Mouse (Mus musculus) neural tube, embryonic 11.5 days (tissue): ENCODE data around the gene Extl1. TPM values are rescaled to one million over a fixed set of nuclear protein-coding genes. Genes with fewer than 3 reads are reported as not detected.
A peak's percentile ranks its signal among the peaks of the same experiment; 100 is the strongest.

Source experiments
- ATAC-seq: fragments of 200-750 bp; cut with Nextera tagmentation; 2 replicates; pipeline ENCODE4 v1.8.0; 2017; ENCODE audit warnings: moderate number of reproducible peaks, mild to moderate bottlenecking, moderate TSS enrichment, moderate library complexity; ENCODE audit not compliant: insufficient read depth, low FRiP score, low TSS enrichment
- DNase-seq: peaks from one replicate; pipeline ENCODE4 v3.0.0-alpha.2; 2015; ENCODE audit warnings: low spot score
- H3K27ac ChIP-seq: fragments of 300-500 bp; sonication (generic); 2 replicates; pipeline ENCODE4 v1.5.1; 2014; ENCODE audit warnings: low read depth, mild to moderate bottlenecking, low read length
- H3K27me3 ChIP-seq: fragments of 300-500 bp; sonication (generic); 2 replicates; pipeline ENCODE4 v1.6.1; 2014; ENCODE audit warnings: mild to moderate bottlenecking, low read length, mixed read lengths; ENCODE audit not compliant: control insufficient read depth, insufficient read depth
- H3K36me3 ChIP-seq: fragments of 300-500 bp; sonication (generic); 2 replicates; pipeline ENCODE4 v1.6.1; 2014; ENCODE audit warnings: mild to moderate bottlenecking, low read length, moderate library complexity, mixed read lengths; ENCODE audit not compliant: control insufficient read depth, insufficient read depth
- H3K4me1 ChIP-seq: fragments of 300-500 bp; sonication (generic); 2 replicates; pipeline ENCODE4 v1.6.1; 2014; ENCODE audit warnings: low read length, mixed read lengths; ENCODE audit not compliant: control insufficient read depth, insufficient read depth
- H3K4me2 ChIP-seq: fragments of 300-500 bp; sonication (generic); 2 replicates; pipeline ENCODE4 v1.6.1; 2014; ENCODE audit warnings: low read depth, mild to moderate bottlenecking, moderate library complexity
- H3K4me3 ChIP-seq: fragments of 300-500 bp; sonication (generic); 2 replicates; pipeline ENCODE4 v1.5.1; 2014; ENCODE audit warnings: low read depth, low read length
- H3K9ac ChIP-seq: fragments of 300-500 bp; sonication (generic); 2 replicates; pipeline ENCODE4 v1.6.1; 2014; ENCODE audit warnings: mild to moderate bottlenecking, low read length
- H3K9me3 ChIP-seq: fragments of 300-500 bp; sonication (generic); 2 replicates; pipeline ENCODE4 v1.6.1; 2016; ENCODE audit warnings: low read length; ENCODE audit not compliant: control insufficient read depth
- WGBS: fragments of 180-500 bp; shearing (Covaris S2); extraction: QIAGEN DNeasy Blood & Tissue Kit; methylation state at CpG from one replicate; pipeline ENCODE4 v1.1.7; 2014; 5-methylcytosine and 5-hydroxymethylcytosine counted together
- polyA plus RNA-seq: library from polyadenylated mRNA; unstranded; fragments of >200 nt; fragmentation: Nextera tagmentation; extraction: Ambion mirVana; gene quantifications from 2 replicates; pipeline ENCODE4 v1.2.1, GENCODE M21; 2014

The Extl1 gene
- polyA plus RNA-seq, 1 experiment from 2014 or later: 0.24 TPM

- Histone ChIP-seq H3K27ac (no peak overlapping the region), H3K4me1 (no peaks in the 10 kb centered on the region), H3K9me3 (no peaks in the 10 kb centered on the region), H3K4me3 (no peak overlapping the region), H3K9ac (no peak overlapping the region), H3K4me2 (no peak overlapping the region), H3K36me3 (no peaks in the 10 kb centered on the region), H3K27me3 (no peaks in the 10 kb centered on the region)
- ATAC-seq (no peak), DNase-seq (no peak)
- WGBS: 38% methylated on average over 10 of the region's 10 CpGs
Observed at GRCm38 (mm10) chr4:134378089-134378615, 5.5 kb downstream of the Extl1 start.

DNA sequence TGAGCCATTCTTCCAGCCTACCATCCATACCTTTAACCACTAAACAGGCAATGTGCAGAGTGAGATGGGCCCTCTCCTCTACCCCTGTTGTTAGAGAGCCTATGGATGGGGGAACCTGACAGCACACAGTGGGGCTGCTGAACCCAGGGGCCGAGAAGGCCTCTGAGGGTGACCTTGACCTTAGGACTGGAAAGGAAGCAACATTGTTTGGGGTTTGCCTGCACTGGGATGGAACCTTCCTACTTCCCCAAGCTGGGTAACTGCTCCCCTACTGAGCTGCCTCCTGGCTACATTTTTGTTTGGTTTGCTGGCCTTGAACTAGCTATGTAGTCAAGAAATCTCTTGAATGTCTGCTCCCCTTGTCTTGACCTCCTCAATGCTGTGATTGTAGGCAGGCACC is 9.3 kb downstream of the Extl1 start:
- H3K27ac ChIP-seq: no peak overlapping the region
- WGBS: 69% methylated on average over 1 of the region's 1 CpGs
- H3K4me3 ChIP-seq: no peak overlapping the region
- no peak for DNase-seq
- no peaks in the 10 kb centered on the region for H3K9me3 ChIP-seq
- no peak for ATAC-seq
- no peaks in the 10 kb centered on the region for H3K36me3 ChIP-seq
- H3K27me3 ChIP-seq: peaks cover 31% of the 10 kb centered on the region
- H3K4me2 ChIP-seq: no peak overlapping the region
- peaks cover 12% of the 10 kb centered on the region for H3K4me1 ChIP-seq
- H3K9ac ChIP-seq: no peak overlapping the region

- DNase-seq: no peak
- Histone ChIP-seq H3K4me2 (no peak overlapping the region; the same call in 1 of the 2 replicates), H3K4me3 (no peak overlapping the region), H3K27ac (no peak overlapping the region), H3K36me3 (no peaks in the 10 kb centered on the region), H3K9ac (no peak overlapping the region), H3K4me1 (peaks cover 12% of the 10 kb centered on the region), H3K9me3 (no peaks in the 10 kb centered on the region), H3K27me3 (peaks cover 32% of the 10 kb centered on the region)
- WGBS: 82% methylated on average over 8 of the region's 8 CpGs
- no peak for ATAC-seq
Observed at GRCm38 (mm10) chr4:134373295-134373694, 10.4 kb downstream of the Extl1 start.

- Histone ChIP-seq H3K9me3 (no peaks in the 10 kb centered on the region), H3K9ac (peak overlapping the region; percentile 27), H3K36me3 (no peaks in the 10 kb centered on the region), H3K27ac (no peak overlapping the region), H3K4me1 (peaks cover 12% of the 10 kb centered on the region), H3K27me3 (peaks cover 32% of the 10 kb centered on the region), H3K4me2 (peak overlapping the region; percentile 68), H3K4me3 (peak overlapping the region; percentile 36)
- under 1% methylated on average over 16 of the region's 16 CpGs for WGBS
- peak; percentile 77 for DNase-seq
- ATAC-seq: no peak
Observed at GRCm38 (mm10) chr4:134372294-134372747, 11.3 kb downstream of the Extl1 start.

GRCm38 (mm10) chr4:134371316-134371855 is 12.3 kb downstream of the Extl1 start:
- H3K9me3 ChIP-seq: no peaks in the 10 kb centered on the region
- no peak overlapping the region for H3K4me3 ChIP-seq
- H3K36me3 ChIP-seq: no peaks in the 10 kb centered on the region
- peak; percentile 21 for DNase-seq
- H3K4me1 ChIP-seq: peaks cover 12% of the 10 kb centered on the region
- H3K27me3 ChIP-seq: peaks cover 32% of the 10 kb centered on the region
- H3K27ac ChIP-seq: no peak overlapping the region
- peak overlapping the region; percentile 68; the same call in 1 of the 2 replicates for H3K4me2 ChIP-seq
- ATAC-seq: no peak
- WGBS: under 1% methylated on average over 17 of the region's 17 CpGs
- H3K9ac ChIP-seq: no peak overlapping the region

DNA sequence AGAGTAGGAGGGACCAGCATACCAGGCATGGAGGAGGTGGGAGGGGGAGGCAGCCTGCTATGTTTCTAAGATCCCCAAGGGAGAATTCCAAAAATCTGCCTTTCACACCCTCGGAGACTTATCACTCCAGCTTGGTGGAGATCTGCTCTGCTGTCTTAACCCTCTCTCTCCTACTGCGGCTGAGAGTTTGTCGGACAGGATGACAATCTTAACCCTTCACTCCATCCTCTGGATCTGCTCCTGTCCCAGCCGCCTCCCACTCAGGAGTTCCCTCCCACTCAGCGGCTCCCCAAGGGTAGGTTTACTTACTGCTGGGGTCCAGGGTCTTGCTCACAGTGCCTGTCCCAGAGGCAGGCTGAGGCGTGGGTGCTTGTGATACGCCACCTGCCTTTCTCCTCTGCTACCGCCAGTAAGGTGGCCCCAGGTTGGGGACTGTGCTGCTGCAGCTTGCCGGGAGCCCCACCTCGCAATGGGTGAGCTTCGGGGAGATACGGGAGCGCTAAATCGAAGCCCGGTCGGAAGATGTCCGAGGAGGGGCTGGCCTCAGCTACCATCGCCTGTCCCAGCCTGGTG is 12.9 kb downstream of the Extl1 start:
- 2% methylated on average over 18 of the region's 18 CpGs for WGBS
- no peak overlapping the region for H3K27ac ChIP-seq
- DNase-seq: no peak
- no peaks in the 10 kb centered on the region for H3K36me3 ChIP-seq
- peaks cover 12% of the 10 kb centered on the region for H3K4me1 ChIP-seq
- H3K27me3 ChIP-seq: peaks cover 32% of the 10 kb centered on the region
- no peak for ATAC-seq
- H3K4me2 ChIP-seq: peak overlapping the region; percentile 68; the same call in 1 of the 2 replicates
- H3K9me3 ChIP-seq: no peaks in the 10 kb centered on the region
- no peak overlapping the region for H3K4me3 ChIP-seq
- H3K9ac ChIP-seq: no peak overlapping the region

GRCm38 (mm10) chr4:134365280-134365679 is 18.4 kb downstream of the Extl1 start:
- H3K27ac ChIP-seq: no peak overlapping the region
- H3K4me3 ChIP-seq: no peak overlapping the region
- no peak overlapping the region for H3K9ac ChIP-seq
- no peak for ATAC-seq
- no peak overlapping the region for H3K4me2 ChIP-seq
- no peaks in the 10 kb centered on the region for H3K36me3 ChIP-seq
- 46% methylated on average over 5 of the region's 5 CpGs for WGBS
- no peaks in the 10 kb centered on the region for H3K9me3 ChIP-seq
- H3K4me1 ChIP-seq: no peaks in the 10 kb centered on the region
- peaks cover 11% of the 10 kb centered on the region for H3K27me3 ChIP-seq
- DNase-seq: no peak

DNA sequence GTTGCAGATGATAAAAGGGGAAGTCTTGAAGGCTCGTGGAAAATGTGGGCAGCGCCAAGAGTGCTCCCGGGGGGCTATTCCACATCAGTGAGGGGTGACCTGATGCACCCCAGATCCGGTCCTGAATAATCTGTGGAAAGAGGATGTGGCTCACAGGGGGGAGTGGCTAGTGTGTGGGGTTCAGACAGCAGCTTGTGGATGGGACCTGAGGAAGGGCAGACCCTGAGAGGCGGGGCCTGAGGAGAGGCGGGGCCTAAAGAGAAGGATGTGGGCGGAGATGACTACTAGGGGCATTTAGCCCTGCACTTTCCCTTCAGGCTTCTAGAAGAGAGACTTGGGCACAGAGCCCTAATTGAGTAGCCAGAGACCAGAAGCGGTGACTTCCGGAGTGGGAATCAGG is 21.1 kb downstream of the Extl1 start:
- DNase-seq (peak; percentile 30), ATAC-seq (no peak)
- no peak overlapping the region for H3K4me2 ChIP-seq
- H3K4me1 ChIP-seq: no peaks in the 10 kb centered on the region
- H3K27me3 ChIP-seq: no peaks in the 10 kb centered on the region
- no peaks in the 10 kb centered on the region for H3K36me3 ChIP-seq
- H3K9ac ChIP-seq: no peak overlapping the region
- no peak overlapping the region for H3K4me3 ChIP-seq
- 26% methylated on average over 9 of the region's 9 CpGs for WGBS
- H3K9me3 ChIP-seq: no peaks in the 10 kb centered on the region
- no peak overlapping the region for H3K27ac ChIP-seq

- ATAC-seq: no peak
- Histone ChIP-seq H3K4me2 (no peak overlapping the region), H3K36me3 (no peaks in the 10 kb centered on the region), H3K27ac (no peak overlapping the region), H3K9me3 (no peaks in the 10 kb centered on the region), H3K4me1 (no peaks in the 10 kb centered on the region), H3K9ac (no peak overlapping the region), H3K27me3 (no peaks in the 10 kb centered on the region), H3K4me3 (no peak overlapping the region)
- WGBS: 72% methylated on average over 9 of the region's 9 CpGs
- no peak for DNase-seq
Observed at GRCm38 (mm10) chr4:134362124-134362523, 21.5 kb downstream of the Extl1 start.
